Mouse (Mus musculus) gastrocnemius, postnatal 4 days (tissue): Measurements from ENCODE around the gene Enpp7. TPM values are rescaled to one million over a fixed set of nuclear protein-coding genes. Genes with fewer than 3 reads are reported as not detected.

Source experiments
- DNase-seq, 2 experiments: peaks; one replicate each; pipeline ENCODE4 v3.0.0; 2021 to 2022; ENCODE audit warnings: low spot score in 2 of 2, mixed read lengths in 2 of 2
- total RNA-seq, 2 experiments: library from RNA; stranded (reverse); gene quantifications; 2 replicates each; pipeline ENCODE4 v1.2.3; 2021

Enpp7 gene
- total RNA-seq, 2 experiments from 2014 or later = not detected

GRCm38 (mm10) chr11:119035094-119035685, 47.2 kb downstream of the Enpp7 start:
- DNase-seq = no peak

GRCm38 (mm10) chr11:119035686-119036165, 47.7 kb downstream of the Enpp7 start:
- no peak for DNase-seq

- DNase-seq = no peak
Measured at GRCm38 (mm10) chr11:119036447-119036846, 48.5 kb downstream of the Enpp7 start.

GRCm38 (mm10) chr11:119036934-119037779, 49.2 kb downstream of the Enpp7 start:
- DNase-seq = no peak

GRCm38 (mm10) chr11:119037780-119038401, 49.9 kb downstream of the Enpp7 start:
- no peak for DNase-seq

- DNase-seq = no peak
Measured at GRCm38 (mm10) chr11:119038744-119039484, 50.9 kb downstream of the Enpp7 start.

- no peak for DNase-seq
Measured at GRCm38 (mm10) chr11:119039732-119040512, 51.9 kb downstream of the Enpp7 start.

- DNase-seq = peak; percentile 97 to 99
Measured at GRCm38 (mm10) chr11:119040600-119041324, 52.8 kb downstream of the Enpp7 start, which contains the start of gene Cbx8. Cbx8 (minus strand) TSS chr11:119040969.

- DNase-seq = no peak
Measured at GRCm38 (mm10) chr11:119041325-119041716, 53.3 kb downstream of the Enpp7 start.

GRCm38 (mm10) chr11:119041750-119042465, 53.9 kb downstream of the Enpp7 start:
- no peak for DNase-seq

Other genes starting within 250 kb of the Enpp7 start
- gene Rbfox3, start 76.6 kb upstream of the Enpp7 start, total RNA-seq = under 1 TPM; 0.10 to 0.31 TPM
- 1 to 10 TPM; 5.4 to 5.6 TPM for gene Cbx2, start 34.8 kb downstream of the Enpp7 start, total RNA-seq
- 1 to 10 TPM; 4.6 to 5.3 TPM for gene Cbx8, start 52.8 kb downstream of the Enpp7 start, total RNA-seq
- gene Cbx4, start 98.0 kb downstream of the Enpp7 start, total RNA-seq = 10 to 100 TPM; 10.4 to 10.7 TPM
- gene Tbc1d16, start 240.3 kb downstream of the Enpp7 start, total RNA-seq = 10 to 100 TPM; 23.3 to 23.6 TPM
- under 1 TPM; 0.12 to 0.16 TPM for gene Ccdc40, start 240.4 kb downstream of the Enpp7 start, total RNA-seq